Mouse (Mus musculus) liver, embryonic 11.5 days (tissue): ENCODE measurements at regions not wholly inside any gene's neighbourhood (a gene's known extent, or its start where the extent isn't known, plus 50 kb on each side); places are given as distances from the start of the nearest gene placed in this dataset.

Source experiments
- ATAC-seq: fragments of 200-750 bp; cut with Nextera tagmentation; replicated peaks from 2 replicates; pipeline ENCODE4 v1.8.0; 2017; ENCODE audit warnings: moderate number of reproducible peaks, mild to moderate bottlenecking, moderate TSS enrichment, moderate library complexity; ENCODE audit not compliant: low FRiP score
- DNase-seq: peaks from one replicate; pipeline ENCODE4 v3.0.0-alpha.2; 2017; ENCODE audit warnings: low spot score
- H3K27ac ChIP-seq: fragments of 300-500 bp; sonication (generic); 2 replicates; pipeline ENCODE4 v1.5.1; 2014; ENCODE audit warnings: mild to moderate bottlenecking, low read depth, low read length, control low read depth
- H3K27me3 ChIP-seq: fragments of 300-500 bp; sonication (generic); replicated peaks from 2 replicates; pipeline ENCODE4 v1.6.1; 2014; ENCODE audit warnings: low read length, mixed read lengths; ENCODE audit not compliant: control insufficient read depth, insufficient read depth
- H3K36me3 ChIP-seq: fragments of 300-500 bp; sonication (generic); 2 replicates; pipeline ENCODE4 v1.6.1; 2014; ENCODE audit warnings: mild to moderate bottlenecking, low read length, moderate library complexity, mixed read lengths; ENCODE audit not compliant: control insufficient read depth, insufficient read depth
- H3K4me1 ChIP-seq: fragments of 300-500 bp; sonication (generic); replicated peaks from 2 replicates; pipeline ENCODE4 v1.6.1; 2014; ENCODE audit warnings: low read length, mixed read lengths; ENCODE audit not compliant: control insufficient read depth, insufficient read depth
- H3K4me2 ChIP-seq: fragments of 300-500 bp; sonication (generic); 2 replicates; pipeline ENCODE4 v1.6.1; 2014; ENCODE audit warnings: mild to moderate bottlenecking, control low read depth, moderate library complexity
- H3K4me3 ChIP-seq: fragments of 300-500 bp; sonication (generic); 2 replicates; pipeline ENCODE4 v1.5.1; 2014; ENCODE audit warnings: low read depth, low read length, control low read depth
- H3K9ac ChIP-seq: fragments of 300-500 bp; sonication (generic); 2 replicates; pipeline ENCODE4 v1.6.1; 2014; ENCODE audit warnings: low read depth, low read length, control low read depth
- H3K9me3 ChIP-seq: fragments of 300-500 bp; sonication (generic); 2 replicates; pipeline ENCODE4 v1.6.1; 2016; ENCODE audit warnings: low read length, inconsistent platforms, mixed read lengths; ENCODE audit not compliant: control insufficient read depth
- WGBS: fragments of 180-500 bp; shearing (Covaris S2); extraction: QIAGEN DNeasy Blood & Tissue Kit; methylation state at CpG from one replicate; pipeline ENCODE4 v1.1.7; 2014; 5-methylcytosine and 5-hydroxymethylcytosine counted together

GRCm38 (mm10) chr15:61546608-61547007, 623.8 kb upstream of the A1bg start:
- no peak for ATAC-seq
- Histone ChIP-seq H3K27me3 (no peaks in the 10 kb centered on the region), H3K27ac (no peak overlapping the region), H3K4me1 (no peaks in the 10 kb centered on the region), H3K9ac (no peak overlapping the region), H3K4me3 (no peak overlapping the region), H3K36me3 (no peaks in the 10 kb centered on the region), H3K4me2 (no peak overlapping the region), H3K9me3 (no peaks in the 10 kb centered on the region)
- DNase-seq = no peak
- 76% methylated on average over 3 of the region's 3 CpGs for WGBS

DNA sequence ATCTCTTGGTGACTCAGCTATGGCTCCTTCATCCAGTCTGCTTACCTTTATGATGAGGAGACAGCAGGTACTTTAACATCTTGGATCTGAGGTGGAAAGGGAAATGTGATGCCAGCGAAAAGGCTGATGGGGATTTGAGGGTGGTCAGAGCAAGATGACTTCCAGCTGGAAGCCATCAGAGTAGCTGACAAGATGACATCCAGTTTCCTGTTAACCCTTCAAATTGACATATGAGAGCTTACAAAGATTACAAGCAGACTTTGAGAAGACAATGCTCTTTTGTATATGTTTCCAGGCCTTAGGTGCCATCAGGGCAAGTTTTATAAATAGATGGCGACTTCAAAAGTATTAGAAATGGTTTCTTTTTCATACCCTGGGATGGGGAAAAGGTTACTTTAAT, 621.3 kb upstream of the A1bg start:
- WGBS = 59% methylated on average over 2 of the region's 2 CpGs
- Histone ChIP-seq H3K27me3 (no peaks in the 10 kb centered on the region), H3K9ac (no peak overlapping the region), H3K9me3 (no peaks in the 10 kb centered on the region), H3K27ac (no peak overlapping the region), H3K4me2 (no peak overlapping the region), H3K4me1 (no peaks in the 10 kb centered on the region), H3K4me3 (no peak overlapping the region), H3K36me3 (no peaks in the 10 kb centered on the region)
- ATAC-seq (no peak), DNase-seq (no peak)

DNA sequence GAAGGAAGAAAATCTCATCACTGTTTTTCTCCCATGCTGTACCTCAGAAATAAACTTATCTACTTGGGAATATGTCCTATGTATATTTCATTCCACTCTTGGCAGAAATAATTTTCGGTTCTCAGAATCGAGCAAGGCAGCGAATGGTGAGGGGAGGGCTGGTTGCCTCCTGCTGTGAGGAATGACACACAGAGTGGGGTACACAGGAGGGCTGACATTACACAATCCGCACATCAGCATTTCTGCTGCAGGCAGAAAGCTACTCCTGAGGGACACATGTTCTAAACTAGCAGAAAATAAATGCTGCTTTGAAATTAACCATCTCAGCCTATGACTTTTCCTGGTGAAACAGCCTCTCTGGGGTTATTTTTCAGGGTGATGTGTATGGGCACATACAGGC, 618.8 kb upstream of the A1bg start:
- no peak overlapping the region for H3K9ac ChIP-seq
- 73% methylated on average over 4 of the region's 4 CpGs for WGBS

GRCm38 (mm10) chr15:61540753-61541421, 618.1 kb upstream of the A1bg start:
- Histone ChIP-seq H3K9me3 (no peaks in the 10 kb centered on the region), H3K27ac (no peak overlapping the region), H3K27me3 (no peaks in the 10 kb centered on the region), H3K9ac (no peak overlapping the region), H3K36me3 (no peaks in the 10 kb centered on the region), H3K4me1 (no peaks in the 10 kb centered on the region), H3K4me3 (no peak overlapping the region), H3K4me2 (peak overlapping the region; percentile 25; the same call in 1 of the 2 replicates)
- no peak for DNase-seq
- ATAC-seq = no peak
- WGBS = 40% methylated on average over 10 of the region's 10 CpGs

More for the DNA sequence above, 618.8 kb upstream of the A1bg start:
- no peaks in the 10 kb centered on the region for H3K36me3 ChIP-seq
- no peaks in the 10 kb centered on the region for H3K4me1 ChIP-seq
- no peak for ATAC-seq
- no peak overlapping the region for H3K27ac ChIP-seq
- no peak overlapping the region for H3K4me2 ChIP-seq
- no peaks in the 10 kb centered on the region for H3K27me3 ChIP-seq
- no peaks in the 10 kb centered on the region for H3K9me3 ChIP-seq
- H3K4me3 ChIP-seq = no peak overlapping the region
- DNase-seq = no peak

- H3K27ac ChIP-seq = no peak overlapping the region
- no peaks in the 10 kb centered on the region for H3K9me3 ChIP-seq
- no peak overlapping the region for H3K9ac ChIP-seq
- no peaks in the 10 kb centered on the region for H3K27me3 ChIP-seq
- H3K4me2 ChIP-seq = no peak overlapping the region
- H3K4me1 ChIP-seq = no peaks in the 10 kb centered on the region
- no peak overlapping the region for H3K4me3 ChIP-seq
- WGBS = 50% methylated on average over 5 of the region's 5 CpGs
- DNase-seq (no peak), ATAC-seq (no peak)
- no peaks in the 10 kb centered on the region for H3K36me3 ChIP-seq
Observed at GRCm38 (mm10) chr15:61538930-61539329, 616.1 kb upstream of the A1bg start.

GRCm38 (mm10) chr15:61538169-61538755, 615.5 kb upstream of the A1bg start:
- Histone ChIP-seq H3K4me3 (no peak overlapping the region), H3K4me1 (no peaks in the 10 kb centered on the region), H3K9ac (no peak overlapping the region), H3K9me3 (no peaks in the 10 kb centered on the region), H3K4me2 (no peak overlapping the region), H3K27ac (no peak overlapping the region), H3K36me3 (no peaks in the 10 kb centered on the region), H3K27me3 (no peaks in the 10 kb centered on the region)
- WGBS = 63% methylated on average over 4 of the region's 4 CpGs
- DNase-seq = no peak
- ATAC-seq = no peak

- DNase-seq = no peak
Observed at GRCm38 (mm10) chr15:61536332-61536716, 613.5 kb upstream of the A1bg start.

GRCm38 (mm10) chr15:61535644-61536331, 613.0 kb upstream of the A1bg start:
- H3K4me2 ChIP-seq = no peak overlapping the region
- no peak for DNase-seq
- H3K27ac ChIP-seq = no peak overlapping the region

More at GRCm38 (mm10) chr15:61536332-61536716, 613.5 kb upstream of the A1bg start:
- no peaks in the 10 kb centered on the region for H3K9me3 ChIP-seq
- ATAC-seq = no peak
- H3K9ac ChIP-seq = no peak overlapping the region
- no peaks in the 10 kb centered on the region for H3K27me3 ChIP-seq
- H3K4me2 ChIP-seq = no peak overlapping the region
- WGBS = 83% methylated on average over 2 of the region's 2 CpGs
- no peak overlapping the region for H3K4me3 ChIP-seq
- H3K36me3 ChIP-seq = no peaks in the 10 kb centered on the region
- no peaks in the 10 kb centered on the region for H3K4me1 ChIP-seq
- no peak overlapping the region for H3K27ac ChIP-seq

GRCm38 (mm10) chr15:61535180-61535579, 612.4 kb upstream of the A1bg start:
- Histone ChIP-seq H3K9ac (no peak overlapping the region), H3K4me1 (no peaks in the 10 kb centered on the region), H3K27ac (no peak overlapping the region), H3K4me3 (no peak overlapping the region), H3K4me2 (no peak overlapping the region), H3K36me3 (no peaks in the 10 kb centered on the region), H3K9me3 (no peaks in the 10 kb centered on the region), H3K27me3 (no peaks in the 10 kb centered on the region)
- DNase-seq (no peak), ATAC-seq (no peak)
- WGBS = 74% methylated on average over 6 of the region's 6 CpGs

More at GRCm38 (mm10) chr15:61535644-61536331, 613.0 kb upstream of the A1bg start:
- Histone ChIP-seq H3K4me3 (no peak overlapping the region), H3K27me3 (no peaks in the 10 kb centered on the region), H3K36me3 (no peaks in the 10 kb centered on the region), H3K9ac (no peak overlapping the region), H3K9me3 (no peaks in the 10 kb centered on the region), H3K4me1 (no peaks in the 10 kb centered on the region)
- no peak for ATAC-seq
- WGBS = 51% methylated on average over 6 of the region's 6 CpGs
